Mouse (Mus musculus) retina, postnatal 7 days (tissue): ENCODE data around the gene Prrc2a.

Experiments
- DNase-seq: peaks from one replicate; pipeline ENCODE4 v3.0.0-alpha.2; 2012; ENCODE audit warnings: low read depth, low spot score

Prrc2a gene

DNA sequence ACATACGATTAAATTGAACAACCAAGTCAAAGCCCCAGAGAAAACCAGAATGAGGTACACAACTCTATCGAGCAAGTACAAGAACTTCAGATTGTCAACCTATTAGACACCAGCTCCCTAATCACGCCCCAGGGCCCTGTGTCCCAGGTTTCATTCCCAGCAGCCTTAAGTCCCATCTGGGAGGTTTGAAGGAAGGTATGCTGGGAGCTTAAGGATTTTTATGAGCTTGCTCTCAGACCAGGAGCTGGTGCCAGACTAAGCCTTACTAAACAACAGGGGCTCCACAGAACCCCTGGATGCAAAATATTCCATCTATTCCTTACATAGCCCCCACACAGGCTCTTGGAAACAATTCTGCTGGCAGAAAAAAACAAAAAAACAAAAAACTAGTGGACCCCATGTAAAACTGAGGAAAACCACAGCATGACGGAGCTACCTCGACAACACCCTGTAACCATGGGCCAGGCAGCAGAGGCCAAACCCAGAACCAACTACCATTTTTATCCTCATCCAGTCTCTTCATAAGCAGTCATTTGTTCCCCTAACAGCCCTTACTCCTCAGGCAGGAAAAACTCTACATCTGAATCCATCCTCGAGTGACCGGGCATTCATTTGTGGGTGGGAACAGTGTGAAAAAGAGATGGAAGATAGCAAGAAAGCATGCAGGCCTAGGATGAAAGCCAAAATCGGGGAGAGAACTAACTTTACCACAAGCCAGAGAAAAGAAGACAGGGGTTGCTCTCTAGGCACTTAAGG lies 1.2 kb downstream of the Prrc2a start:
- DNase-seq: no peak

DNA sequence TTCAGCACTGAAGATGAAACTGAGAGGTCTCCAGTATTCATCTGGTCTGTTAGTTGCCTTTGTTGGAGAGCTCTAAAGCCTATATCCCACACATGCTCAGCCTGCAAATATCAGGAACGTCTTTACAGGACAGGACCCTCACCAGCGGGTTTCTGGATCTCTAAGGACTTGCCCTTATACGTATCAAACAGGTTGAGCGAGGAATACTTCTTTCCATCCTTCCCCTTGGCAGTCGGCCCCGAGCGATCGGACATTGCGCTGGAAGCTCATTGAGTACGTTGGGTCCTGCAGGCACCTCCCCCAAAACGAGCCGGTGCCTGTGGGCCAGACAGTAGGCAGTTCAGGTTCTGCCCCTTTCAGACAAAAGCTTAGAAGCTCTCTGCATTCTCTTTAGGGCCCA lies 2.0 kb downstream of the Prrc2a start:
- no peak for DNase-seq

DNA sequence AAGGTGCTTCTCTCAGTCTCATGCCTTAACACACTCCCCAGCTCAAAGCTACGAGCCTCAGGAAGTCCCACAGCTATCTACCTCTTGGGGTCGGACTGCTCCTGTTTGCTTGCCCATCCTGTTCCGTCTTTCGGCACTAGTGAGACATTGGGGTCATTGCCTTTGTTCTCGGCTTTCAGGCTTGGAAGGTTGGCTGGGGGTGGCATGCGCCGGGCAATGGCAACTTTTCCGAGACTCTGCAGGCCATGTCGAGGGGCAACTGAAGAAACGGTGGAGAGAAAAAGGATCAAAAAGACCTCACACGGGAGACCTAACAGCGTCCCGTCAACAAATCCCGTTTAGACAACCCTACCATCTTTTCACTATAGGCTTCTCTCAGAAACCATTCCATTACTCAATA lies 2.6 kb downstream of the Prrc2a start:
- DNase-seq: no peak

DNA sequence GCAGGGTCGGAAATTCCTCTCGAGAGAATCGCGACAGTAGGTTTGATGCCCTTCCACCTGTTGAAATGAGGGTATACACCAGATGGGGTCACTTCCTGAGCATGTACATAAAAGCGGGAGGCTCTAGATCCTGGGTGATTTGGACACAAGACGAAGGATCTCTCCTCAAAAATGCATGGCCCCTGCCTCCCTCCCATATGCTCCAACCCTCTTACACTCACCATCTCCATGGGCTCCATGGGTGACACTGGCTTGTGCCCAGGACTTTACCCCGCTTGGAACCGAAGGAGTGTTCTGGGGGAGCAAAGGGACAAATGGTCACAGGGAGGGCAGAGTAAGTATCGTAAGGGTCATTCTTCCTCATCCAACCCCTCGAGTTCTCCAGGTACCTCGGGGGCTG lies 3.3 kb downstream of the Prrc2a start:
- no peak for DNase-seq

DNA sequence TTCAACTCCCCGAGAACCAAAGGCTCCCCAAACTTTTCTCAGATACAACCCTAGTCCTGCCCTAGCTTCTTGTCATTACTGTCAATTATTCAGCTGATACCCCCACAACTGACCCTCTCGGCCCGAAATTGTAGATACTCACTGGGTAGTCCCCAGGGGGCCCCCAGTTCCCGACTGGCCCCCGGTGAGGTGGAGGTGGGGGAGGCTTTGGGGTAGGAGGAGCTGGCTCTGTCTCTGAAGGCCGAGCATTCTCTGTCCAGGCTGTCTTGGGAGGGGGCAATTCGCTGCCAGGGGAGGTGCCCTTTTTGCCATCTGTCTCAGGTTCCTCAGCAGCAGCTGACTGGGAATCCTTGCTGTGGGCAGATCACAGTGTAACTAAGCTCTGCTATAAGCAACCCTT lies 5.1 kb downstream of the Prrc2a start:
- DNase-seq: no peak

DNA sequence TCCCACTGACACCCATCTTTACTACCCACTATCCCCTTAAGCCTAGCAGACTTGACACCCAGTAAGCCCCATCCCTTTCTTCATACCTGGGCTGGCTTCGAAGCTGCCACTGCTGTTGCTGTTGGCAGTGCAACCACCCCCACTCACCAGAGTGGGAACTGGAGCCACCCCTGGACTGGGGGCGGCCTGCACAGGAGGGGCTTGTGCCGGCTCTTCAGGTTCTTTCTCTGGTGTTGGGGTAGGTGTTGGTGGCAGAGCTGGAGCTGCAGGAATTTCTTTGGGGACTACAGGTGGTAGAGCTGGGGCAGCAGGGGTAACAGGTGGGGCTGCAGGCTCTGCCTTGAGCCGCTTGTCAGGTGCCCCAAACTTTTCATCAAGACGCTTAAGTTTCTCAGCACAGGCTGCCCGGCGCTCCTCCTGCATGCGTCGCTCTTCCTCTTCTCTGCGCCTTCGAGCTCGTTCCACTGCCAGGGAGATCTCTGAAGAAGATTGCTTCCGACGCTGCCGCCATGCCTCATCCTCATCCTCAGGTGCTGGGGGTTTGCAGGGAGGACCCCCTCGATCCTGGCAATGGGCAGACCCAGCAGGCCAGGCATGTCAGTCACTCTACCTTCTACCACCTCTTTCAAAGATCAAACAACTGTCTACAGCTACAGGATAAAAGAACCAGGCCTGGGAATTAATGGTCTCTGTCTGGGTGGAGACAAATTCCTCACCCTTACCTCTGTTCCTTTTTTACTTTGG lies 5.7 kb downstream of the Prrc2a start:
- no peak for DNase-seq

DNA sequence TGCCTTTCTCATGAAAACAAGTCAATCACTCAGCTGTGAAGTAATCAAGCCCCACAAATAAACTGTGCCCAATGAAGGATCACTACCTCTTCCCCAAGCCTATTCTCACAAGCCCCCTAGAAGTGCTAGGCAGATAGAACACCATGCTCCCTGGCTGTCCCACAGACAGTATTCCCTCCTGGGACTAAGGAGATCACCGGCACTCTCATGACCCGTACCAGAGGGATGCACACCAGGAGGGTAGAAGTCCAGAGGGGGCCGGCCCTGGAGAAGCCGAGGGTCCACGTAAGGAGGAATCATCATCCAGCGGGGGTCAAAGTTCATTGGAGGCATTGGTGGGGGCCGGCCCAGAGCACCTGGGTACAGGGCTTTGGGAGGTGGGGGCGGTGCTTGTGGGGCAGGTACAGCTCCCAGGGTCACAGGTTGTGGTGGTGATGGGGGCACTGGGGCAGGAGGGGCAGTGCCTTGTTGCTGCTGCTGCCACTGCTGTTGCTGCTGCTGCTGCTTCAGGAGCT lies 7.0 kb downstream of the Prrc2a start:
- no peak for DNase-seq

DNA sequence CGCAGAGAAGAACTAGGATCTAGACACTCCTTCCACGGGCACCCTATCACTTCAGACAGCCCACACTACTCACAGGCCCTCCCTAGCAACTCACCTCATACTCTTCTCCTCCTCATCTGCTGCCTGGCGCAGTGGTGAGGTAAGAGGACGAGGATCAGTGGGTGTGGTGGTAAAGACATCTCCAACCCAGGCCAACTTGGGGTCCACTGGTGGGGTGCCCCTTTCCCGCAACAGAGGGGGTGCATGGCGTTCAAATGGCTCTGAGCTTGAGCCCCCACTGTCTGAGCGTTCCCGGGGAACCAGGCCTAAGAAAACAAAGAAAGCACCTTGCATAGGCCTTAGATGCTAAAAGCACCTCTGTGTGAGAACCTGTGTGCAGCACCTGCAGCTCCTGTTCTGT lies 7.4 kb downstream of the Prrc2a start:
- no peak for DNase-seq

DNA sequence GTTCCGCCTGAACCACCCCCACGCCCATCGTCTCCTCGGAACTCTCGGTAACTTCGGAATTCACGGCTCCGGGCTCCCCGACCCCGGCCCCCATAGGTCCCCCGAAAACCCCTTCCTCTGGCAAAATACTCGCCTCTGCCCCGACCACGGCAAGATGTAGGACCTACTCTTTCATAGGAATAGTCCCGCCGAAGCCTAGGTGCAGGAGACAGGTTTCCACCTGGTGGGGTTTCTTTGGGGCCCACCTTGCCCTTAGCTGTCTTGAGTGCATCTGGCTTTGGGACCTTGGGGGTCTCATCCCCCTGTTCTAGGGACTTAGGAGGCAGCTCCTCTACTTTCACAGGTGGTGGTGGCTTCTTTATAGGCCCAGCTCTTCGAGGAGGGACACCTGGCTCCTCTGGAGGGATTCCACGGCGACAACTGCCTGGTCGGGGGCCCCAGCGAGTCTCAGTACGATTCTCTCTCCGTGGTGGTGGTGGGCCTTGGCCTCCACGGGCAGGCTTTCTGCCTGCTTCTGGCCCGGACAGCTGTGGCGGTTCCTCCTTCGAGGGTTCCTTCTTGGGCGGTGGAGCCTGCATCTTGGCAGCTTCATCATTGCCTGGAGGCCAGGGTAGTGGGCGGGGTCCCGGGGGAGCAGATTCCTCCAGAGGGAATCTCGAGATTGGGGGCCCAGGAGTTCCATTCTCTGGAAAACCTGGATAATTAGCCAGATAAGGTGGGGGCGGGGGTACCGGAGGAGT lies 8.1 kb downstream of the Prrc2a start:
- no peak for DNase-seq

DNA sequence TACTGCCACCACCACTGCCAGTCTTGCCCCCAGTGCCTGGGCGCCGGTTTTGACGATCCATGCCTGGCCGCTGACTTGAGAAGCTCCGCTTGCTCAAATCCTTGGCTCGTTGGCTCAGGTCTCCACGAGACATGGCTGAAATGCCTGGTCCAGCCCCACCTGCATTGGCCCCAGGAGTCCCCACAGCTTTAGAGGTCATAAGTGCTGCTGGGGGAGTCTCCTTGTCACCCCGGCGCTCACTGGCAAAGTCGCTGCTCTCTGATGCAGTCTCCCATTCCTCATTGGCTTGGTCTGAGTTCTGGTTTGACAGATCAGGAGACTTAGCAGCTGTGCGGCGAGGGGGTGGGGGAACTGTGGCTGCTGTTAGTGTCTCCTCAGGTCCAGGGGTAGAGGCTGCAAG lies 9.2 kb downstream of the Prrc2a start:
- DNase-seq: no peak

DNA sequence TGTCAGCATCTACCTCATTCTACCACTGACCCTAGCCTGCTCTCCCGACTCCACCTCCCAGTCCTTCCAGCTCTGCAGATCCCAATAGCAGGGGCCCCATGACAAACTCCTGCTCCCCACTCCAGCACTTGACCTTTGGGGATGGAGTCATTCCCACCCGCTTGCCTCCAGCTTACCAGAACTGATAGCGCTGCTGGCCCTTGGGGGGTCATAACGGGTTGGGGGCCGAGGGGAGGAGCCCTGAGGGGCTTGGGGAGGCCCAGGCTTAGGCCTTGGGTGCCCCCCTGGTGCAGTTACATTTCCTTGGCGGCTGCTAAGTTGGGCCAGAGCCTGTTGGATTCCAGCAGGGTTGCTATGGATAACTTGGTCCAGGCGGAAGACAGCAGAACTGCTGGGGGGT lies 10.1 kb downstream of the Prrc2a start:
- DNase-seq: no peak

DNA sequence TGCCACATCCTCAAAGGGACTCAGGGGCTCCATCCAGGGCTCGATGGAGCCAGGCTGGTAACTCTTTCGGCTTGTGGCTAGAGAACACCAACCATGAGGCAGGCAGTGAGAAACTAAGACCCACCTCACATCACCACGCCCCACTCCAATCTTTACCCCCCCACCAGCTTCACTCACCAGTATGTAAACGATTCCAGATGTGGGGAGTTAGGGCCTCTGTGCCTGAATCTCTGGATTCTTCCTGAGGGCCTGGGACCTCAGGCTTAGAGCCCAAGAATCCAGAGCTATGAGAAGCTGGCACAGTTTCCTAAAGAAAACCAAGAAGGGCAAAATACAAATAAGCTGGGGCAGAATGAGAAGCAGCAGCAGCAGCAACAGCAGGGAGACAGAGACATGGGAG lies 10.8 kb downstream of the Prrc2a start:
- no peak for DNase-seq

DNA sequence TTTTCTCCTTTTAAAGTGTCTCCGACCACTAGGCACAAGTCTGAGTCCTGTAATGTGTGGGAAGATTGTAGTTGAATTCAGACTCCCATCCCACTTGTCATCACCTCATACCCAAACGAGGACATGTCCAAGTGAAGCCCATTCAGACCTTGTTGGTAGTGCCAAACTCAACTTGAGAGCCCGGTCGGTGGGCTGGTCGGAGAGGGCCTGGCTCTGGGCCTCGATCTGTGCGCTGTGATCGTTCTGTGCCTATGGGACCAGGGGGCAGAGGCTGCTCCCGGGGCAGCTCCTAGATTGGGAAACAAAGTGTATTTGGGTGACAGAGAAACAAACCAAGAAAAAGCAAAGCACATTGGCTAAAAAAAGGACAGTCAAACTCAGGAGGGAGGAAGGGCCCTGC lies 11.6 kb downstream of the Prrc2a start:
- DNase-seq: no peak

DNA sequence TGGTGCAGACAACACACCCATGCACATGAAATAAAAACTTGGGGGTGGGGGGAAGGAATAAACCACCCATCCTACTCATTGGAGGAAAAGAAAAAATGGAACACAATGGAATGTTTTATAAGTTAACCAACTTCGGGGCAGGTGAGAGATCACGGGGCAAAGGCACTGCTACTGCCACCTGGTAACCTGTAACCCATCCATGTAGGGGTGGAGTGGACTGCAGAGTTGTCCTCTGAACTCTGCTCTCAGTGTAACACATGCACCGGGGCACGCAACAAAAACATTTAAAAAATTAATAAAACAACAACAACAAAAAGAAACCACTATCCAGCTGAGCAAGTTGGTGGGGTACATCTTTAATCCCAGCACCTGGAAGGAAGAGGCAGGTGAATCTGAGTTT lies 12.6 kb downstream of the Prrc2a start:
- DNase-seq: no peak

DNA sequence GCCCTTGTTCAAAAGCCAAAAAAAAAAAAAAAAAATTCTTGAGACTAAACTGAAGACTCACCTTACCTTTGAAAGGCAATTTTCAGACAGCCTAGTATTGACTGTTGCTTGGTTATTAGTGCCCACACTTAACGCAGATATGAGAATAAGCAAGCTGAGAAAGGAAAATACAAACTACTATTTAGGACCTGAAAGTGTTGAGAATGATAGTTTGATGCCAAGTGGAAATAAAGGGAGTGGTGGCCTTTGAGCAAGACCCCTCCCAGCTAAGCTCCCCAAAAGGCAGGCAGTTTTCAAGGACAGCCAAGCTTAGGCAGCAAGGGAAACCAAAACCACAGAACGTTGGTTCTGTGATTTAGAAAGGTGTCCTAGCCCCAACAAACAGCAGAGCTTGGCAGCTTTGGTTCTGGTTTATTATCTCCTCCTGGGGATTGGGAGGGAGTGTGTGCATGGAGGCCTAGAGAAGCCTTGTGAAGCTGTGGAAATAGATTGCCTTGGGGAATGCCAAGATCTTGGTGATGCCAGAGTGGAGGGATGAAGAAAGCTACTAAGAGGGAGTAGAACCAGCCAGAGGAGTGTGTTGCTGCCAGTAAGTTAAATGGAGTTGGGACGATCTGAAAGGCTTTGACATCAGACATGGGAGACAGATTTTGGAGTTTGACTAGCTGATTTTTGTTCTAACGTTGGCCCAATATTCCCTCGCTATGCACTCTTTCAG lies 16.6 kb downstream of the Prrc2a start:
- no peak for DNase-seq

DNA sequence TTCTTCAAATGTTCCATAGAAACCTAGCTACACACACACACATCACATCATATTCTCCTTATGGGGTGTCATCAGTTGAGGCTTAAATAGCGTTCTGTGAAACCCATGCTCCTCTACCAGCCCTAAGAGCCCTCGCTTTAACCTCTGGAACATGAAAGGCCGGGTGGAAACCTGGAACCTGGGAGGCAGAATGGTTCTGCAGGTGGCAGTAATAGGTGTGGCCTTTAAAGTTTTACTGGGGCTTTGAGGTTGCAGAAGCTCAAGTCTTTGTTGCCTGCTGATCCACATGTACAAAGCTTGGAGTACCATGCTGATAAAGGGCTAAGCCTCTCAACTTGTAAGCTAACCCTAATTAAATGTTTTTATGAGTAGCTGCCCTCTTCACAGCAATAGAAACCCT lies 17.3 kb downstream of the Prrc2a start:
- no peak for DNase-seq

DNA sequence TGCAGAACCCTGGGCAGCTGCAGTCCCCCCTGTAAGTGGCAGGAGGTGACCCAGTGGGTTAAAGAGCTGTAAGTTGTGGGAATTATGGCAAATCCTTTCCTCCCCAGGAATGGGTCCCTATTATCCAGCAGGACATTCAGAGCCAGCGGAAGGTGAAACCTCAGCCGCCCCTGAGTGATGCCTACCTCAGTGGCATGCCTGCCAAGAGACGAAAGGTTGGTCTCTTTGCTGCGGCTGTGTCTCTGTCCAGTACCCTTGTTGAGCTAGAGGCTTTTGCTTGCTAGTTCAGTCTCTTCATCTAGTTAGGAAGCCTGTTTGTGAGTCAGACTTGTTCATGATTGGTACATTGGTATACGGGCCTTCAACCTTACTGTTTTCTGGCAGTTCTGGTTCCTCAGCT lies 18.6 kb downstream of the Prrc2a start:
- DNase-seq: no peak

DNA sequence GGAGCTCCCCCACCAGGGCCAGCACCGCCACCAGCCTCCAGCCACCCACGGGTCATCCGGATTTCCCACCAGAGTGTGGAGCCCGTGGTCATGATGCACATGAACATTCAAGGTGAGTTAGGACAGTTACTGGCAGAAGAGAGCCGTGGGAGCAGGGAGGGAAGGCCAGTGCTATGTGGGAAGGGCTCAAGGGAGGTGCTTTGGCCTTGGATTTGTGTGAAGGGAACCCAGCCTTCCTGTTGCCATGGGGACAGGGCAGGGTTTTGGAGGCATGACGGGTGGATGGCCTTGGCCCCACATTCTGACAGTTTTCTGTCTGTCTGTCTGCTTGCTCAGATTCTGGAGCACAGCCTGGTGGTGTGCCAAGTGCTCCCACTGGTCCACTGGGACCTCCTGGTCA lies 22.7 kb downstream of the Prrc2a start:
- no peak for DNase-seq

DNA sequence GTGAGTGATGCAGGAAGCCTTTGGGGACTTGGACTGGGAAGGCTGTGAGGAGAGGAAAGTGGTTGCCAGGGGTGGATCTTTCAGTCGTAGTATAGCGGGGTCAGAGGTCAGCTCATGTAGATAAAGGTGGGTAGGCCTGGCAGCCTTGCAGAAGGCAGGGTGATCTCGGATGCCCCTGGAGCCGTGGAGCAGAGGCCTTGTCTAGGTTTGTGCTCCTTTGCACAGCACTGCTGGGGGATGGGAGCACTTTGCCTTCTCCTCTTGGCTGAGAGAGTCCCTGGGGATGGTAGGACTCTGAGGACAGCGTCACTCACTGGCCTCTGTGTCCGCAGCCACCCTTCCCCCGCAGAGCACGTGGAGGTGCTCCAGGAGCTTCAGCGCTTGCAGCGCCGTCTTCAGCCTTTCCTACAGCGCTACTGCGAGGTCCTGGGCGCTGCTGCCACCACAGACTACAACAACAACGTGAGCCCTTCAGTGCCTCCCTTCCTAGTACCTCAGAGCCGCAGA lies 24.2 kb downstream of the Prrc2a start:
- DNase-seq: no peak

DNA sequence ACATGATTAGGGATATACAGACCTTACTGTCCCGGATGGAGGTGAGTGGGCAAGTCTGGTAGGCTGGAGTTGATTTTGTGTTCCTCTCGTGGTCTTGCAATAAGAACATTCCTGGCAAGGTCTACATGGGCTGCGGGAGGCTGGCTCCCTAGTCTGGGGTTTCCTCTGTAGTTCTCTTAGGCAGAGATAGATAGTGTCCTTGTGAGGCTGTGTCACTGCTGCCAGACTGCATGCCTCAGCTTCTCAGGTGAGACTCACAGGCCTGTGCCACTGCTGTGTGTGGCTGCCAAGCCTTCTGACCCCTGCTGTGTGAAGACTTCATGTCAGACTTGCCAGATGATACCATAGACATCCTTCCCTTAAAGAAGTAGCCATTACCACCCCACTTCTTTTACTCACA lies 25.4 kb downstream of the Prrc2a start:
- DNase-seq: no peak

DNA sequence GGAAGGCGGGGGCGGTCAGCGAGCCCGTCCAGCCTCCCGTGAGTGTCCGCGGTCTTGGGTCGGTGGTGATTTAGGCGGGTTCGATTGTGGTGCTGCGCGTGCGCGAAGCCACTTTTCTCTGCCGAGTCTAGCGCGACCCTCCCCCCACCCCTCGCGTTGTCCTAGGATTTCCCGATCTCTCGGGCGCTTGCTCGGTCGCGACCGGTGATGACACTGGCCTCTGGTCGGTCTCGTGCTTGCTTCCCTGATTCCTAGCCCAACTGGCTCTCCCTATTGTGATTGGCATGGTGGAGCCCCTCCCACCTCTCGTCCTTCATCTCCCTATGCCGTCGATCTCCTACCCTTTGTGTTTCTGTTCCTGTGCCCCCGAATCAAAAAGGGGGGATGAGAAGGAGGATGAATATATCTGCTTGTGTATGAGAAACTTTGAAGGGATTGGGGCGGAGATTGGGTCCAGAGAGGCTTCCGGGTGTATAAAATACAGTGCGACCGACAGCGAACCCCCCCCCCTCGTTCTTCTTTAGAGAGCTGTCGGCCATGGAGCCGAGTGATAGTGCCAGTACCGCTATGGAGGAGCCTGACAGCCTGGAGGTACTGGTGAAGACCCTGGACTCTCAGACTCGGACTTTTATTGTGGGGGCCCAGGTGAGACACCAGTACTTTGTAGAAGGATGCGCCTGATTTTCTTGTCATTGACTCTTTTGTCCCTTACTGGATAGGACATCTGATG lies 28.9 kb downstream of the Prrc2a start:
- no peak for DNase-seq
